Mouse (Mus musculus): ENCODE results near the gene Olfr707.
"Not testable (repeated sequence)": the region's sequence is repeated elsewhere in the genome, so short reads cannot be mapped to it uniquely, and the experiment has no call there.

The Olfr707 gene

GRCm38 (mm10) chr7:106901141-106901540, at the start of gene Olfr707:
Gene Olfr707 (minus strand): TSS chr7:106901241.
- DNase-seq (ENCODE audit: extremely low spot score, low spot score) = not testable (repeated sequence)

- no peak for DNase-seq (ENCODE audit: extremely low spot score, low spot score)
Observed at GRCm38 (mm10) chr7:106948212-106948611, 47.2 kb upstream of the Olfr707 start, which contains the start of gene Olfr710. Gene Olfr710 (minus strand): TSS chr7:106948312.

GRCm38 (mm10) chr7:106932119-106932518, 31.1 kb upstream of the Olfr707 start, which contains the start of gene Olfr709-ps1:
Gene Olfr709-ps1 (minus strand): TSS chr7:106932219.
- no peak for DNase-seq (ENCODE audit: extremely low spot score, low spot score)

- DNase-seq (ENCODE audit: extremely low spot score, low spot score) = not testable (repeated sequence)
Observed at GRCm38 (mm10) chr7:106920961-106921360, 19.9 kb upstream of the Olfr707 start.

- no peak for DNase-seq (ENCODE audit: extremely low spot score, low spot score)
Observed at GRCm38 (mm10) chr7:106907676-106908075, 6.6 kb upstream of the Olfr707 start, which contains the start of gene Olfr1532-ps1. Gene Olfr1532-ps1 (plus strand): TSS chr7:106908001.

GRCm38 (mm10) chr7:106888062-106888461, 13.0 kb downstream of the Olfr707 start, which contains the start of gene Olfr706:
Gene Olfr706 (minus strand): TSS chr7:106888162.
- DNase-seq (ENCODE audit: extremely low spot score, low spot score) = no peak

GRCm38 (mm10) chr7:106876791-106877190, 24.2 kb downstream of the Olfr707 start, which contains the start of gene Olfr705:
Gene Olfr705 (minus strand): TSS chr7:106876891.
- no peak for DNase-seq (ENCODE audit: extremely low spot score, low spot score)

GRCm38 (mm10) chr7:106862885-106863284, 38.2 kb downstream of the Olfr707 start, which contains the start of gene Olfr704:
Gene Olfr704 (plus strand): TSS chr7:106863185.
- DNase-seq (ENCODE audit: extremely low spot score, low spot score) = no peak

- no peak for DNase-seq (ENCODE audit: extremely low spot score, low spot score)
Observed at GRCm38 (mm10) chr7:106843060-106843459, 58.0 kb downstream of the Olfr707 start, which contains the start of gene Olfr703. Gene Olfr703 (plus strand): TSS chr7:106843360.
